Mouse (Mus musculus) olfactory bulb, adult 2 months (tissue): ENCODE data around the gene Atoh8.

Experiments used
- CTCF ChIP-seq: fragments of 200-500 bp; IDR thresholded peaks from 2 replicates; pipeline ENCODE4 v1.5.1; 2012; ENCODE audit warnings: low read depth, mild to moderate bottlenecking, low read length, moderate library complexity; ENCODE audit not compliant: insufficient read depth
- POLR2A ChIP-seq: fragments of 200-500 bp; IDR thresholded peaks from 2 replicates; pipeline ENCODE4 v1.6.1; 2012; ENCODE audit warnings: mild to moderate bottlenecking, low read depth, low read length, moderate library complexity; ENCODE audit not compliant: insufficient read depth

DNA sequence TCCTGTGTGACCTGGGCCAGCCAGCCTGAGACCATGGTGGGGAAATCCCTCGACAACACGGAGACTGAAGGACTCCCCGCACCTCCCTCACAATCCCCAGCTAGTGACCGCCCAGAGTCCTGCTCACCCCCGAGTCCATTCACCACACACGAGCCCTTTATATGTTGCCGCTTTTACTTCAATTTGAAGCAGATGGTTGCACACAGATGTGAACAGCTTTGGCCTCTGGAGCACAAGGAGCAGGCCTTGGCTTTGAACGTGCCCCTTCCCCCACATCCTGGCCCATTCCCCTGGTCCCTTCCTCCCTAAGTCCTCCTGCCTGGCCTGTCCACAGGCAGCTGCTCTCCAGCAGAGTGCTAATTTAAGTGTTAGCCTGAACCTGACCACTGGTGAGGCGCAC is 29.4 kb downstream of the Atoh8 start:
- no peak for TF ChIP-seq POLR2A
- no peak for TF ChIP-seq CTCF
